Mouse (Mus musculus): ENCODE data around the gene Asns.

GRCm38 (mm10) chr6:7697999-7698699 lies 5.1 kb upstream of the Asns start:
- TF ChIP-seq GATA1 (IDR thresholded peaks at IDR 0.05; ENCODE audit: borderline replicate concordance, low read length) (no peak), FLI1 (IDR thresholded peaks at IDR 0.05; ENCODE audit: low read length) (no peak)

Measured in megakaryocyte, embryonic 14.5 days (primary cell).